Mouse (Mus musculus) kidney, adult 10 weeks (tissue): ENCODE data around the gene Psmd1. TPM values are rescaled to one million over a fixed set of nuclear protein-coding genes. Genes with fewer than 3 reads are reported as not detected.

Experiments used
- polyA plus RNA-seq: library from polyadenylated mRNA; stranded (reverse); fragments of 350-450 nt; fragmentation: Illumina TruSeq; extraction: RNeasy Lipid Tissue Mini Kit (QIAGEN cat#74804); gene quantifications from one replicate; pipeline ENCODE4 v1.2.3, GENCODE M21; 2014; ENCODE audit warnings: low read depth, low replicate concordance

The Psmd1 gene
- 145 TPM for polyA plus RNA-seq

DNA sequence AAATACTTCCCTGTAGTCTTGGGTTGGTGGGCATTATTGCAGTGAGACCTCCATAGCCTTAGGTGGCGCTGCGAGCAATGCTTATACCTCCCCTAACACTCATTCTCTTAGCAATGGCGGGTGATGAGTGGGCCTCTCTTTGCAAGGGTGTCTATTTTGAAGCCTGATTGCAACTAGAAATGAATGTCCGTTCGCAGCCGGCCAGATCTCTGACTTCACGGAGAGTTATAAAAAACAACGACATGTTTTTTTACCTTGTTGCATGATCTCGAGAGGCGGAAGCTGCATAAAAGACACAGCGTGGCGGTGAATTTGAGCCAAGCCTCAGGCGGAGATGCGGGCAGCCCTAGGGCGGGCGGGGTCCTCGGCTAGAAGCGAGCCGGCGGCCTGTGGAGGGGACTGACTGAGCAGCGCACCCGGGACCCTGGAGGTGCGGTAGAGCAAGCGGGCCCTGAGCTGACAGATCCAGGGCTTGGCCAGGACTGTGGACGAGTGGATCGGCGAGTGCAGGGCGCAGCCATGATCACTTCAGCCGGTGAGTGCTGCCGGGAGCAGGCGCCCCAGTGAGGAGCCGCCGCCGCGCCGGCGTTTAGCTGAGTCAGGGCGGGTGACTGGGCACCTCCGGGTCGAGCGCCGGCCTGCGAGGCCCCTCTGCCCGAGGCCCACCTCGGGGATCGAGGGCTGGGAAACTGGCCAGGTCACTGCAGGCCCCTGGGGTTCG lies at the start of gene Psmd1:
Gene Psmd1, plus strand, starts transcription at position 117 of the 721 bp plus-strand sequence.

DNA sequence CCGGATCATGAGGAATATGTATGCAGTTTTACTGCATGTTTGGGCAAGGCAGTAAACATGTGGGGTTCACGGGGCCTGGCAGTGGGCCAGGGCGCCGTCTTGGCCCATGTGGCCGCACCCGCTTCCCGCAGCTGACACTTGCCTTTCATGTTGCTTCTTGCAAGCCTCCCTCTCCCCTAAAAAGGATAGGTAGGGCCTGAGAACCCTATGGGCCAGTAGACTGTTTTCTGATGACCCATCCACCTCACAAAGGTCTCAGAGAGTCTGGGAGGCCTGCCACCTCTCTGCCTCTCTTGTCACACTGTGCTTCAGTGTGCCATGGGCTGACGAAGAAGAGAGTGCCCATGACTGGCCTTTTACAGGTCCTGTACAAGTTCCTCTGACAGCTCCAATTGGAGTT lies 47.7 kb upstream of the Psmd1 start, which contains the start of gene Spata3:
Gene Spata3, plus strand, starts transcription at position 301 of the 400 bp plus-strand sequence.

DNA sequence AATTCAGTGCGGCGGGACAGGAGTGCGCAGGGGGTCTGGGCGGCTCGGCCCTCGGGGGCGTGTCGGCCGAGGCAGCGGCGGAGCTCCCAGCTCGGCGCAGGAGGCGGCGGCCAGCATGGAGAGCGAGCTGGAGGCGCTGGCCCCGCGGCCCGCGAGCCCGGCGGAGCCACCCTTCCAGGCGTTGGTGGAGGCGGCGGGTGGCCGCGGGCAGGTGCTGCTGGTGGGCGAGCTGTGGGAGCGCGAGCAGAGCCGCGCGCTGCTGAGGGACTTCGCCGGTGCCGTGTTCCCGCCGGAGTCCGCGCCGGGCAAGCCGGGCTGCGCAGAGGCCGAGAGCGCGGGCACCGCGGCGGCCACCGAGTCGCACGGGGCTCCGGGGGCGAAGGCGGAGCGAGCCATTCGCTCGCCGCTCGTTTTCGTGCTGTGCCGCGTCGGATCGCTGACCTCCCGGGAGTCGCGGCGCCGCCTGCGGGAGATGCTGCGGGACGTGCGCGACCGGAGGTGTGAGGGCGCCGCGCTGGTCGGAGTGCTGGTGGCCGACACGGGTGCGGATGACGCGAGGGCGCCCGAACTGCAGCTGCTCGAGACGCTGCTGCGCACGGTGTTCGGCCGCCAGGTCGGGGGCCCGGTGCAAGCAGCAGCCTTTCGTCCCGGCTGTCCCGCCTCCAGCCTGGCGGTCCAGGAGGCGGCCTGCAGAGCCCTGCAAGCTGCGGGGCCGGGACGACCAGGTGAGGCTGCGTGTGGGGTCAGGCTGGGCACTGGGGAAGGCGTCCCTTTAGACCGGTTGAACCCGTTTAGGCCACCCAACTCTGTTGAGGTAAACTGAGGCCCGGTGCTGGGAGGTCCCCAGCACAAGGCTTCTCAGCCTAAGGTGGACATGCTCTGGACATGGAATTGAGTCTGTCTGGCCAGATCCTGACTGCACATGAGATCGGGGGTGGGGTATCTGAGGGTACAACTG lies 18.1 kb upstream of the Psmd1 start, which contains the start of gene 2810459M11Rik:
Gene 2810459M11Rik, plus strand, starts transcription at position 16 of the 958 bp plus-strand sequence.

DNA sequence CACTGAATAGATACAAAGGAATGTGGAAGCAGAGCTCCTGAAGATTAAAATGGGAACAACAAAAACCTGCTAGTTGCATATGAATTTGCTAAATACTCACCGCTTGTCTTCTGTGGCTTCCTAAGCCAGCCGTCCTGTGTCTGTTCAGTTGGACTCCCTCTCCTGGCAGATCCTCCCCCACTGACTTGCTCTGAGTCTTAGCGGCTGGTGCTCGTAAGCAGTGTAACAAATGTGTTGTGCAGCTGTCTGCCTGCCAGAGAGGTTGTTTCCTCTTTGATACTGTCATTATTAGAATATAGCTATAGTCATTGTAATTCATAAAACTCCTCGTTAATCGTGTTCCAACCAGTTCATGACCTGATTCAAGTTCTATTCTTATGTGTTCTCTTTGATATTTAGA lies 47.6 kb downstream of the Psmd1 start, which contains the start of gene Htr2b:
Gene Htr2b, minus strand, starts transcription at position 192 of the 400 bp plus-strand sequence.

DNA sequence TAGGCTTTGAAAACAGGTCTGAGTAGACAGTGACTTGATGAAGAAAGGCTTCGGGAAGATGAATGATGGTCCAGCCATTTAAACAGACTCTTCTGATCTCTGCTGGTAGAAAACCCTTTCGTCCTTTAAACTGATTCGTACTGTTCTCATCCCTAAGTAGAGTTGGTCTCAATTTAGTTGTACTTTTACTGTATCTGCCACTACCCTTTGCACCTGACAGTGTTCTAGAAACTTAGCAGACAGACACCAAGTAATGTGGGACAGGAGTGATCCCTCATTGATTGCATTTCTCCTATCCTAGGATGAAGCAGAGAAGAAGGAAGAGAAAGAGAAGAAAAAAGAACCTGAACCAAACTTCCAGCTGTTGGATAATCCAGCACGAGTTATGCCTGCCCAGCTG lies 69.2 kb downstream of the Psmd1 start, which contains the start of gene Gm21972:
Gene Gm21972, plus strand, starts transcription at position 301 of the 400 bp plus-strand sequence.

DNA sequence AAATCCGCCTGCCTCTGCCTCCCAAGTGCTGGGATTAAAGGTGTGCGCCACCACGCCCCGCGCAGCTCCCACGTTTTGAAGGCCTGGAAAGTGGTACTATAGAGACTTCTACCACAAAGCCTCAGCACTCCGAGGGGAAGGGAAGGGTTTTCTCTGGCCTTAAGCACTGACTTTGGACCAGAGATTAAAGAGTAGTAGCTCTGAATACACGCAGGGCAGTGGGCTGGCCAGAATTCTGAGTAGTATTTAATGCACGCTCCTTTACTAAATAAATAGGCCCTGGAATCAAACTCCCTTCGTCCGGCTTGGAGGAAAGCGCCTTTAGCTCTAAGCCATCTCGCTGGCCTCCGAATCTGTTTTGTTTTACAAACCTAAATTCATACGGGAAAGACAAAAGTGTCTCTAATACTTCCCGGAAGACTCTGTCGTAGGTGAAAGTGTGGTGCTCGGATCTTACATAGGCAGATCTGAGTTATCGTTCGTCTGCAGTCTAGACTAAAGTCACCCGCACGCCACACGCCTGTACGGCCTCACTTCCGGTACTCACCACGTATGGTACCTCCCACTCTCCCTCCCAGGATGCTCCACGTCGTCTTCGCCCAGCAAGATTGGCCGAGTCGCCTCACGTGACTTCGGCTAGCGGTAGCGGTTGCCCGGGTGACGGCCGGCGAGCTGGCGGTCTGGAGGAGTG lies 90.1 kb downstream of the Psmd1 start, which contains the start of gene Armc9:
Gene Armc9, plus strand, starts transcription at position 648 of the 691 bp plus-strand sequence.

Other genes starting within 250 kb of the Psmd1 start
- 2.3 TPM for gene Itm2c, start 170.1 kb upstream of the Psmd1 start, polyA plus RNA-seq
- not detected for gene 4933407L21Rik, start 135.9 kb upstream of the Psmd1 start, polyA plus RNA-seq
- gene Gpr55, start 103.4 kb upstream of the Psmd1 start, polyA plus RNA-seq = not detected
- gene Spata3, start 47.6 kb upstream of the Psmd1 start, polyA plus RNA-seq = not detected
- 0.12 TPM for gene 2810459M11Rik, start 18.5 kb upstream of the Psmd1 start, polyA plus RNA-seq
- gene Htr2b, start 47.6 kb downstream of the Psmd1 start, polyA plus RNA-seq = 0.81 TPM
- not detected for gene Gm21972, start 69.2 kb downstream of the Psmd1 start, polyA plus RNA-seq
- gene Armc9, start 90.4 kb downstream of the Psmd1 start, polyA plus RNA-seq = 8.1 TPM
- 0.93 TPM for gene B3gnt7, start 238.4 kb downstream of the Psmd1 start, polyA plus RNA-seq